31 mouse cellular contexts compared by ENCODE assay signal in the genomic region with DNA sequence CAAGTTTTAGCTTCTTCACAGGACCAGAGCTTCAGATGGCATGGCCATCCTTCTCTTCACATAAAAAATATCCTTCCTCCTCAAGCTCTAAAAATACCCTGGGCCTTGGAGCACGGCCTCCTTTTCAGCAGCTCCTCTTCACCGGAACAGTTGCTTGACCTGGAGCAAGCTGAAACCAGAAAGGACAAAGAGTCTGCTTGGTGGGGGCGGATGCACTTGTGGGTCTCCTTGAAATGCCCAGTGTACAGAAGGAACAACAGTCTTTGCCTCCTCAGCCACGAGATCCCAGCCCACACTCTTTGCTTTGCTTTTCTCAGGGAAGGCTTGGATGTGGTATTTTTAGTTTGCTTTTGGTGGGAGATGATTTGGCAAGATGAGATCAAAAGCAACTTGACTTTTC. TPM values are rescaled to one million over a fixed set of nuclear protein-coding genes. Genes with fewer than 3 reads are reported as not detected.
DNase-seq lines count a peak whose midpoint lies in the region; TF ChIP-seq lines count a peak whose summit lies in the region.
"Had no signal": no experiment of that assay in that cellular context is flagged by ENCODE, and none has a peak within 500 bp of the region (broad histone marks: within the 10 kb centered on the region; RNA-seq: fewer than 3 reads in every experiment).

No protein-coding gene starts in this region.

- intact Hi-C loops in gastrocnemius, adult 2 months (cut with DNase I) = no loop called here
- intact Hi-C loops in gastrocnemius, postnatal 14 days (cut with DNase I; ENCODE audit: low total_unique reads) = no loop called here

- no peaks in the 10 kb centered on the region for H3K36me3 ChIP-seq in forebrain, embryonic 10.5 days (replicated peaks)
- H3K36me3 ChIP-seq: forebrain, embryonic 15.5 days; hindbrain, embryonic 12.5 days; limb, embryonic 10.5 days; liver, embryonic 15.5 days; midbrain, embryonic 15.5 days; neural tube, embryonic 13.5 days had no signal

- no peak overlapping the region for H3K4me3 ChIP-seq in gastrocnemius, adult 2 months
- no peak overlapping the region for H3K4me3 ChIP-seq in forebrain, embryonic 10.5 days
- H3K4me3 ChIP-seq: forebrain, embryonic 15.5 days; heart, adult 2 months; hindbrain, embryonic 12.5 days; layer of hippocampus, adult 2 months; limb, embryonic 10.5 days; liver, embryonic 15.5 days; midbrain, embryonic 15.5 days; neural tube, embryonic 13.5 days had no signal

- no peak for TF ChIP-seq CTCF in gastrocnemius, adult 2 months (IDR thresholded peaks at IDR 0.05)

- peak; percentile 40 for DNase-seq in gastrocnemius, adult 2 months
- DNase-seq in gastrocnemius, postnatal 14 days = no peak
- peak; percentile 49 to 55 for DNase-seq in right cerebral cortex, adult 2 months (ENCODE audit: low spot score in 2 of 2)
- DNase-seq in right cerebral cortex, postnatal 4 days = no peak
- peak; percentile 50 to 61 for DNase-seq in frontal cortex, postnatal 36 days (ENCODE audit: low spot score in 2 of 2)
- peak; percentile 66 for DNase-seq in telencephalon, adult 2 months (ENCODE audit: low read depth, low spot score)
- no peak for DNase-seq in forebrain, embryonic 10.5 days (ENCODE audit: extremely low spot score, low spot score)
- DNase-seq in lung, adult 18-20 months = no peak
- DNase-seq: cerebellum, adult 11-12 months; cerebellum, postnatal 14 days; embryo, embryonic 11 days; gastrocnemius, postnatal 10 days; heart, adult 2 months; kidney, postnatal 25 days; liver; lung, postnatal 4 days; thymus, postnatal 25 days had no signal

- 82% methylated on average over 4 of the region's 4 CpGs for WGBS in forebrain, embryonic 10.5 days

- H3K27ac ChIP-seq in gastrocnemius, adult 2 months = peak overlapping the region; percentile 67
- H3K27ac ChIP-seq in forebrain, embryonic 10.5 days = no peak overlapping the region
- H3K27ac ChIP-seq: forebrain, embryonic 15.5 days; heart, adult 2 months; hindbrain, embryonic 12.5 days; layer of hippocampus, adult 2 months; limb, embryonic 10.5 days; liver, embryonic 15.5 days; midbrain, embryonic 15.5 days; neural tube, embryonic 13.5 days had no signal

- H3K27me3 ChIP-seq in forebrain, embryonic 10.5 days (ENCODE audit: poor library complexity, severe bottlenecking) = no peaks in the 10 kb centered on the region
- H3K27me3 ChIP-seq: forebrain, embryonic 15.5 days; hindbrain, embryonic 12.5 days; liver, embryonic 15.5 days; midbrain, embryonic 15.5 days; neural tube, embryonic 13.5 days had no signal

- H3K4me1 ChIP-seq in forebrain, embryonic 10.5 days = no peaks in the 10 kb centered on the region
- H3K4me1 ChIP-seq: forebrain, embryonic 15.5 days; hindbrain, embryonic 12.5 days; limb, embryonic 10.5 days; liver, embryonic 15.5 days; midbrain, embryonic 15.5 days; neural tube, embryonic 13.5 days had no signal

- no peaks in the 10 kb centered on the region for H3K9me3 ChIP-seq in forebrain, embryonic 10.5 days
- H3K9me3 ChIP-seq: forebrain, embryonic 15.5 days; hindbrain, embryonic 12.5 days; limb, embryonic 10.5 days; liver, embryonic 15.5 days; midbrain, embryonic 15.5 days; neural tube, embryonic 13.5 days had no signal

RNA-seq across cellular contexts. Expression of gene Myh2, which starts 7.1 kb away (rescaled TPM):
- 1,000 to 10,000 TPM; 1,238 to 3,712 TPM for total RNA-seq in gastrocnemius, adult 2 months (2021)
- total RNA-seq in gastrocnemius, postnatal 14 days (2021) = 1,000 to 10,000 TPM; 1,817 to 1,833 TPM
- polyA plus RNA-seq in forebrain, embryonic 10.5 days (2016; fragmentation: Nextera tagmentation; extraction: Ambion mirVana) = not detected in 2 replicates
- total RNA-seq: heart, adult 2 months; heart, postnatal 25 days; megakaryocyte-erythroid progenitor cell, adult 5-6 weeks had no signal
- polyA plus RNA-seq: CD4-positive, CD25-positive, alpha-beta regulatory T cell, adult 4 months; forebrain, embryonic 15.5 days; heart, adult 2 months; heart, embryonic 14.5 days; hindbrain, embryonic 12.5 days; kidney, embryonic 14.5 days; limb, embryonic 10.5 days; lung, embryonic 16.5 days; neural tube, embryonic 13.5 days; stomach, embryonic 14.5 days had no signal

RNA-seq across cellular contexts. Expression of gene Myh1, which starts 36.2 kb away (rescaled TPM):
- total RNA-seq in gastrocnemius, adult 2 months (2021) = 1,000 to 10,000 TPM; 1,466 to 5,880 TPM
- 1,000 to 10,000 TPM; 3,624 to 4,119 TPM for total RNA-seq in gastrocnemius, postnatal 14 days (2021)
- not detected in 2 replicates for polyA plus RNA-seq in forebrain, embryonic 10.5 days (2016; fragmentation: Nextera tagmentation; extraction: Ambion mirVana)
- total RNA-seq: heart, adult 2 months; heart, postnatal 25 days; megakaryocyte-erythroid progenitor cell, adult 5-6 weeks had no signal
- polyA plus RNA-seq: CD4-positive, CD25-positive, alpha-beta regulatory T cell, adult 4 months; heart, adult 2 months; hindbrain, embryonic 12.5 days; lung, embryonic 16.5 days had no signal

Comparison
In these comparisons a context has a peak if more than half of its experiments do, and no peak if none do; other contexts are left out.
1. DNase-seq: peak in gastrocnemius, adult 2 months (single experiment), right cerebral cortex, adult 2 months (2 of 2), frontal cortex, postnatal 36 days (2 of 2) and telencephalon, adult 2 months (single experiment); none in gastrocnemius, postnatal 14 days (single experiment), right cerebral cortex, postnatal 4 days (single experiment), forebrain, embryonic 10.5 days (single experiment) and lung, adult 18-20 months (0 of 2).